Mouse (Mus musculus) embryo, embryonic 11.5 days (tissue): ENCODE measurements around the gene B4galt5.

Experiments
- DNase-seq: peaks from one replicate; pipeline ENCODE4 v3.0.0-alpha.2; 2012; ENCODE audit warnings: low read depth, low spot score

Gene B4galt5

DNA sequence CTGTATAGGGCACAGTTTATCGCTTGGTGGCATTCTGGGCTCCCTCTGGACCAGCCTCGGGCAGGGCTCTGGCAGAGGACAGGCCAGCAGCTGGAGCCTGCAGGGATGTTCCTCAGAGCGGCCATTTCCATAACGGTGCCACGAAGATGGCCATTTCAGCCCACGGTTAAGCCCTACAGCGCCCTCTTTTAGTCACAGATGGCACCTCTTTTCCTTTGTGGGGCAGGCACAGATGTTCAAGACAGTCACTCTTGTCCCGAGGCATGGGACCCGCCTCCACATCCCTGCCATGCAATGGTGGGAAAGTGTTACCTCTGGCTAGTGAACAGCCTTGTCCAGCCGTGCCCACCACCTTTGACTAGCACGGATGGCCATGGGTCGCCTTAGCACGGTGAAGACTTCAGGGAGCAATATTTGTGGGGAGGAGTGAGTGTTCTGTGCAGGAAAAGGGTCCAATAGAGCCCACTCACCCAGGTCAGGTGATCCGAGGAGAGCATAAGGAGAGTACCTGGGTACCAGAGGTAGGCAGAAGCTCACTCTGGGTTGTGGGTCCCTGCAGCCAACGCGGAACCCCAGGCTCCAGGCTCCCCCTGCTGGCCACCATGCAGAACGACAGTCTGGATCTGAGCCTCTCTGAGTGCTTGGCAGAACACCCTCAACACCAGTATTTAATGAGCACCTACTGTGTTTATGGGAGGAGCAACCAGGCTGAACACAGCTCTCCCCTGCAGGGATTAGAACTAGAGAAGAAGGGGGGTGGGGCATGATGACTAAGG is 70.0 kb downstream of the B4galt5 start:
- DNase-seq: peak; percentile 46

- no peak for DNase-seq
These were observed 71.0 kb downstream of the B4galt5 start for GRCm38 (mm10) chr2:167278011-167278410.

DNA sequence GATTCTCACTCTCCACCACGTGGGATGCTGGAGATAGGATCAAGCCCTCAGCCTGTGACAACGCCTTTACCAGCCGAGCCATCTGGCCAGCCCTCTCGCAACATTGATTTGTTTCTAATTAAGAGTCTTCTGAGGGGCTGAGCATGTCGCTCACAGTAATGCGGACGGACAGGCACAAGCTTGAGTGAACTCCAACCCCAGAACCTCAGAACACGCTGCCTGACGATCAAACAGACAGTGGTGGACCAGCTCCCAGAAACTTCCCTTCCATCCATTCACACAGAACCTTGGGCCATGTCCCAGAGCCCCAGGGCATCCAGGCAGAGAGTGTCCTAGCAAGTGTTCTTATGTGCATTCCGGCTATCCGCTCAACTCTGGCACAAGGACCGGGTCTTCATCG is 72.0 kb downstream of the B4galt5 start:
- no peak for DNase-seq

DNA sequence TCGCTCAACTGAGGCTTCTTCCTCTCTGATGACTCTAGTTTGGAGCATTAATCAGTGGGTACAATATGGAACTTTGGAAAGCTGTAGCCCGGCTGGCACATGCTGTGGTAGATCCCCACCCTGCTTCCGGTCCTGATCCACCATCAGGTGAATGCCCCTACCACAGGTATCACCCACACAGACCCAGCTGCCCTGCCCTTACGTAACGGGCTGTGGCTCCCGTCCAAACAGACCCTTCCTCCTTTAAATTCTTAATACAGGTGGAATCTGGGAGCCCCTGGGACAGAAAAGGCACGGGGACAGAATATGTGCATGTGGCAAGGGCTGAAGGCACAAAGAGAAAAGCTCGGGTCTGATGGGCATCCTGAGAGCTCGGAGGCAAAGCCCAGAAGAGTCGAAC is 73.1 kb downstream of the B4galt5 start:
- no peak for DNase-seq

GRCm38 (mm10) chr2:167274713-167275465 is 74.1 kb downstream of the B4galt5 start:
- no peak for DNase-seq

- DNase-seq: no peak
These were observed 75.7 kb downstream of the B4galt5 start for GRCm38 (mm10) chr2:167273206-167273740.

DNA sequence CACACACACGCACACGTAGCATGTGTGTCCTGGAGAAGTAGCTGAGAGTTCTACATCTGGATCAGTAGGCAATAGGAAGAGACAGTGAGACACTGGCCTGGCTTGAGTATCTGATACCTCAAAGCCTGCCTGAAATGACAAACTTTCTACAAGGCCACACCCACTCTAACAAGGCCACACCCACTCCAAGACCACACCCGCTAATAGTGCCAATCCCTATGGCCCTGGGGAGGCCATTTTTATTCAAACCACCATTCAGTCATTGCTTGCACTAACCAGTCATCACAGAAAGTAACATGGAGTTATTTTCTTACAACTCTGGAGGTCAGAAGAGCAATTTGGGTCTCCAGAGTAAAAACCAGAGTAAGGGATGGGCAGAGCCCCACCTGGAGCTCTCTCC is 76.3 kb downstream of the B4galt5 start:
- DNase-seq: no peak

DNA sequence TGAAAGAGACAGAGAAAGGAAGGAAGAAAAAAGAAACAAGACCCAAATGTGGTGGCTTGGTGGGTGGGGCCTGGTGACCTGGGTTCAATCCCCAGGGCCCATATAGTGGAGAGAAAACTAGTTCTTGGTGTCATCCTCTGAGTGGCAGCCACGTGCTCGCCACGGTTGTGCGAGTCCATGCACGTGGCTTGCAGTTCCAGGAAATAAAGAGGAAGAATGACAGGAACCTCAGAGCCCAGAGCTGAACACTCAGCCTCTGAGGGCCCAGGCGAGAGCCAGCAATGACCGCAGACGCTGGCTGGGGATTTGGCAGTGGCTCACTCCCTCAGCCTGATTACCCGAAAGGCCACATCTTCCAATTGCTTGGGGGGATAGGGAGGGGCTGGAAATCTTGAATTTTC is 77.9 kb downstream of the B4galt5 start:
- DNase-seq: no peak

- DNase-seq: no peak
These were observed 78.5 kb downstream of the B4galt5 start for GRCm38 (mm10) chr2:167270496-167270895.

DNA sequence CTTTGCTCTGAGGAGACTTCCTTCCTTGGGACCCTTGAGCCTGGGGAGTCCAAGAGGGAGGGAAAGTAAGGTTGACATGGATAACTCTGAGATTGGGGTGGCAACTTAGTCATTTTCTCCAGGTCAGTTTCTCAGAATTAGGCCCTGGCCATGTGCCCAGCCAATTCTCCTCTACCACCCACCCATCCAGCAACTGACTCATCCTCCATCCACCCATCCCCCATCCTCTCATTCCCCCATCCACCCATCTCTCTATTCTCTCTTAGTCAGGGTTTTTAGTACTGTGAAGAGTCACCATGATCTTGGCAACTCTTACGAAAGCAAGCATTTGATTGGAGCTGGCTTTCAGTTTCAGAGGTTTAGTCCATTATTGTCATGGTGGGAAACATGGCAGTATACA is 80.3 kb downstream of the B4galt5 start:
- no peak for DNase-seq

DNA sequence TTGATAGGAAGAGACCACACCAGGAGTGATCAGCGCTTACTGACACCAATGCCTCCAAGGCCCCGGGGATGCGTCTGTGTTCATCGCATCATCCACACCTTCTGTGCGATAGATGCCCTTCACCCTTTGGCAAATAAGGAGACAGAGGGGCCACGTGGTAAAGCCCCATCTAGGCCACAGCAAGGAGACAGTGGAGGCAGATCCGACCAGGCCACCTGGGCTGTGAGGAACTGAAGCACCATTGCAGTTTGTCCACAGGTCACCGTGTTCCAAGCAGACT is 80.6 kb downstream of the B4galt5 start:
- no peak for DNase-seq

GRCm38 (mm10) chr2:167267531-167268410 is 81.2 kb downstream of the B4galt5 start:
- no peak for DNase-seq

GRCm38 (mm10) chr2:167266231-167266630 is 82.8 kb downstream of the B4galt5 start:
- DNase-seq: no peak

- DNase-seq: no peak
These were observed 83.2 kb downstream of the B4galt5 start for GRCm38 (mm10) chr2:167265806-167266205.

GRCm38 (mm10) chr2:167265021-167265420 is 84.0 kb downstream of the B4galt5 start:
- no peak for DNase-seq

DNA sequence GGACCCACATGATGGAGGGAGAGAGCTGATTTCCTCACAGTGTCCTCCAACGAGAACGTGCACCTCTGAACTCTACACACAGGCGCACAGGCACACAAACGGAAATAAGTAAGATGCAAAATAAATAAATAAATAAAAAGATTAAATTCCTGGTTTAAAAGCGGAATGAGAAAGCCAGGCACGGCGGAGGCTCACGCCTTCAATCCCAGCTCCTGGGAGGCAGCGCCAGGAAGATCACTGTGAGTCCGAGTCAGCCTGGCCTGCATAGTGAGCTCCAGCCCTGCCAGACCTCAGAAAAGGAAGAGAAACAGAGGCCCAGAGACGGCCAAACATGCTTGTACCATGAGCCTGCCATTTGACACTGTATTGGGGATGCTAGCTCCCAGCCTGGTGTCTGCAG is 85.1 kb downstream of the B4galt5 start:
- DNase-seq: no peak

- DNase-seq: no peak
These were observed 85.8 kb downstream of the B4galt5 start for GRCm38 (mm10) chr2:167263040-167263810.

DNA sequence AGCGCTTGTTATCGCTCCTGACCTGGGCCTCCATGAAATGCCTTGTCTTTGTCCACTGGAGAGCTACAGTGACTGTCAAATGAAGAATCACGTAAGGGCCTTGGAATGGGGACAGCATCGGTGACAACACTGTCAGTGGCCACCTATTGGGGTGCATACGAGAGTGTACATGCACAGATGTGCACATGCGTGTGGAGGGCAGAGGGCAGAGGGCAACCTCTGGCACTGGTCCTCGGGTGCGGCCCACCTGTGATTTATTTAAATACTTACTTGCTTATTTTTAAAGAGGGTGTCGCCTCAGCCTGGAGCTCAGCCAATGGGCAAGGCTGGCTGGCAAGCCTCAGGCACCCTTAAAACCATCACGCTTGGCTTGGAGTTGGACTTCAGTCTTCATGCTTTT is 86.5 kb downstream of the B4galt5 start:
- DNase-seq: no peak

GRCm38 (mm10) chr2:167261106-167261505 is 87.9 kb downstream of the B4galt5 start:
- no peak for DNase-seq

- no peak for DNase-seq
These were observed 91.2 kb downstream of the B4galt5 start for GRCm38 (mm10) chr2:167257790-167258189.

DNA sequence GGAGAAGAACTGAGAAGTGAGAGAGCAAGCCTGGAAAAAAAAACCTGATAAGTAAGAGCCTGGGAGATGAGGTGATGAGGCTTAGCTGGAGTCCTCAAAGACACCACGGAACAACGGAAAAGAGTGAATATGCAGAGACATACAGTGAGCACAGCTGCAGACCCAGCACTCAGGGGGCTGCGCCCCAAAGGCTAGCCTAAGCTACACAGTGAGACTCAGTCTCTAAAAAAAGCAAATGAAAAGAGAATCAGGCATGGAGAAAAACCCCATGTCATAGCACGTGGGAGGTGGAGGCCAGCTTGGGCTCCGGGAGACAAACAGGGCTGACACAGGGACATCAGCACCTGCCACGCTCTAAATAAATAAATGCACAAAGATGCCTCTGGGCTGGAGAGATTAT is 94.2 kb downstream of the B4galt5 start:
- no peak for DNase-seq
